Mouse (Mus musculus) cerebellum, adult 2 months (tissue): Measurements from ENCODE around the gene Map3k6. TPM values are rescaled to one million over a fixed set of nuclear protein-coding genes. Genes with fewer than 3 reads are reported as not detected.

Experiments
- DNase-seq, 2 experiments: peaks; one replicate each; pipeline ENCODE4 v3.0.0; 2021
- H3K27ac ChIP-seq: fragments of 200-500 bp; 2 replicates; pipeline ENCODE4 v1.5.1; 2012; ENCODE audit warnings: low read length, control low read depth, inconsistent platforms; ENCODE audit not compliant: insufficient read depth
- H3K27me3 ChIP-seq: fragments of 200-500 bp; 2 replicates; pipeline ENCODE4 v1.6.1; 2012; ENCODE audit warnings: inconsistent platforms, mild to moderate bottlenecking, low read length, moderate library complexity; ENCODE audit not compliant: control insufficient read depth, insufficient read depth
- H3K4me1 ChIP-seq: fragments of 200-500 bp; 2 replicates; pipeline ENCODE4 v1.6.1; 2011; ENCODE audit warnings: low read length; ENCODE audit not compliant: control insufficient read depth, insufficient read depth
- H3K4me3 ChIP-seq: fragments of 200-500 bp; replicated peaks from 2 replicates; pipeline ENCODE3; 2011; ENCODE audit warnings: mild to moderate bottlenecking, low read depth, low read length, control low read depth; ENCODE audit not compliant: insufficient read depth
- CTCF ChIP-seq: fragments of 200-500 bp; IDR thresholded peaks from 2 replicates; pipeline ENCODE4 v1.5.1; 2011; ENCODE audit warnings: low read depth, mild to moderate bottlenecking, control low read depth, low read length, moderate library complexity, borderline replicate concordance; ENCODE audit not compliant: insufficient read depth
- POLR2A ChIP-seq: fragments of 200-500 bp; IDR thresholded peaks from 2 replicates; pipeline ENCODE4 v1.6.1; 2011; ENCODE audit warnings: low read length, control low read depth, borderline replicate concordance; ENCODE audit not compliant: insufficient read depth
- WGBS: fragments of 180-500 bp; shearing (Covaris S2); methylation state at CpG from one replicate; pipeline ENCODE4 v1.1.7; 2018; 5-methylcytosine and 5-hydroxymethylcytosine counted together
- polyA plus RNA-seq: library from polyadenylated mRNA; depleted of rRNA; stranded (reverse); fragments of >200 nt; gene quantifications from 2 replicates; pipeline ENCODE4 v1.2.3, GENCODE M21; 2012

The Map3k6 gene
- polyA plus RNA-seq, 1 experiment, result 4.0 TPM

GRCm38 (mm10) chr4:133234771-133235170 is 5.8 kb upstream of the Map3k6 start:
- TF ChIP-seq CTCF (no peak), POLR2A (no peak)
- Histone ChIP-seq H3K27me3 (no peaks in the 10 kb centered on the region), H3K27ac (no peak overlapping the region), H3K4me3 (no peak overlapping the region), H3K4me1 (no peaks in the 10 kb centered on the region)
- WGBS, result 62% methylated on average over 5 of the region's 5 CpGs
- no peak for DNase-seq

- DNase-seq, result no peak
- Histone ChIP-seq H3K27ac (no peak overlapping the region), H3K4me1 (no peaks in the 10 kb centered on the region), H3K27me3 (no peaks in the 10 kb centered on the region), H3K4me3 (no peak overlapping the region)
- TF ChIP-seq POLR2A (no peak), CTCF (no peak)
- 85% methylated on average over 5 of the region's 5 CpGs for WGBS
Observed at GRCm38 (mm10) chr4:133235415-133235814, 5.2 kb upstream of the Map3k6 start.

GRCm38 (mm10) chr4:133237911-133238310 is 2.7 kb upstream of the Map3k6 start:
- no peak for DNase-seq
- Histone ChIP-seq H3K27me3 (no peaks in the 10 kb centered on the region), H3K4me3 (no peak overlapping the region), H3K27ac (no peak overlapping the region), H3K4me1 (no peaks in the 10 kb centered on the region; the same call in 1 of the 2 replicates)
- WGBS, result 81% methylated on average over 4 of the region's 4 CpGs
- TF ChIP-seq POLR2A (no peak), CTCF (no peak)

- Histone ChIP-seq H3K4me1 (no peaks in the 10 kb centered on the region; the same call in 1 of the 2 replicates), H3K27me3 (no peaks in the 10 kb centered on the region), H3K27ac (peak overlapping the region; percentile 2; the same call in 1 of the 2 replicates), H3K4me3 (peak overlapping the region; percentile 81)
- TF ChIP-seq CTCF (no peak), POLR2A (peak; percentile 59; the same call in 1 of the 2 replicates)
- 1% methylated on average over 78 of the region's 78 CpGs for WGBS
- peak; percentile 80 to 87 for DNase-seq
Observed at GRCm38 (mm10) chr4:133240934-133241908, 603 bp downstream of the Map3k6 start.

GRCm38 (mm10) chr4:133241910-133242309 is 1.3 kb downstream of the Map3k6 start:
- H3K27ac ChIP-seq, result no peak overlapping the region
- 37% methylated on average over 11 of the region's 11 CpGs for WGBS

GRCm38 (mm10) chr4:133242710-133243109 is 2.1 kb downstream of the Map3k6 start:
- DNase-seq, result no peak
- no peak for TF ChIP-seq CTCF
- TF ChIP-seq POLR2A, result no peak
- 64% methylated on average over 9 of the region's 9 CpGs for WGBS
- Histone ChIP-seq H3K4me3 (no peak overlapping the region), H3K27ac (no peak overlapping the region), H3K4me1 (no peaks in the 10 kb centered on the region; the same call in 1 of the 2 replicates), H3K27me3 (no peaks in the 10 kb centered on the region)

More at GRCm38 (mm10) chr4:133241910-133242309, 1.3 kb downstream of the Map3k6 start:
- DNase-seq, result no peak
- Histone ChIP-seq H3K4me1 (no peaks in the 10 kb centered on the region; the same call in 1 of the 2 replicates), H3K27me3 (no peaks in the 10 kb centered on the region), H3K4me3 (peak overlapping the region; percentile 81)
- TF ChIP-seq POLR2A, result no peak
- TF ChIP-seq CTCF, result no peak

- no peak for TF ChIP-seq POLR2A
- 66% methylated on average over 11 of the region's 13 CpGs for WGBS
- Histone ChIP-seq H3K4me1 (no peaks in the 10 kb centered on the region; the same call in 1 of the 2 replicates), H3K4me3 (no peak overlapping the region), H3K27me3 (no peaks in the 10 kb centered on the region), H3K27ac (no peak overlapping the region)
- DNase-seq, result no peak
Observed at GRCm38 (mm10) chr4:133243538-133243937, 2.9 kb downstream of the Map3k6 start.

- TF ChIP-seq POLR2A (no peak), CTCF (no peak)
- Histone ChIP-seq H3K4me1 (no peaks in the 10 kb centered on the region; the same call in 1 of the 2 replicates), H3K27ac (no peak overlapping the region), H3K27me3 (no peaks in the 10 kb centered on the region), H3K4me3 (no peak overlapping the region)
- WGBS, result 85% methylated on average over 1 of the region's 1 CpGs
- DNase-seq, result no peak
Observed at GRCm38 (mm10) chr4:133244289-133244688, 3.7 kb downstream of the Map3k6 start.
